11 mouse cellular contexts compared by ENCODE assay signal in the genomic region with DNA sequence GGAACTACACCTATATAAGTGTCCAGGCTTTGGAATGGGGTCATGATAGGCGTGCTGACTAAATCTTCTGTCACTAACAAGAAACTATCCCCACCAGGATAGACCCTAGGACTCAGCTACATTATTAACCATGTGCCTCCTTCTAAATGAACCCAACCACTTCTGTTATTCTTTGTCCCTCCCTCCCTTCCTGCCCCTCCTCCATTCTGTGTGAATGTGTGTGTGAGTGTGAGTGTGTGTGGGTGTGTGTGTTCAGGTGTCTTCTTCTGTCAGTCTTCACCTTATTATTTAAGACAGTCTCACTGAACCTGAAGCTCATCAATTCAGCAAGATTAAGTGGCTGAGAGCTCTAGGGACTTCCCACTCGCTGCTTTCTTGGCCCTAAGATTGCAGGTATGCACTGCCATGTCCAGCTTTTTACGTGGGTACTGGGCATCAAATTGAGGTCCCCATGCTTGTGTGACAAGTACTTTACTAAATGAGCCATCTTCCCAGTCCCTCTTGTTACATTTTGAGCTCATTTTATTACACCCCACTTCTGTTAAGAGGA. TPM values are rescaled to one million over a fixed set of nuclear protein-coding genes. Genes with fewer than 3 reads are reported as not detected.
DNase-seq lines count a peak whose midpoint lies in the region; ATAC-seq lines count a peak whose summit lies in the region.
"Had no signal": no experiment of that assay in that cellular context is flagged by ENCODE, and none has a peak within 500 bp of the region (broad histone marks: within the 10 kb centered on the region; RNA-seq: fewer than 3 reads in every experiment).

No protein-coding gene starts in this region.

- H3K9me3 ChIP-seq in forebrain, embryonic 12.5 days: no peaks in the 10 kb centered on the region
- H3K9me3 ChIP-seq in forebrain, embryonic 10.5 days: no peaks in the 10 kb centered on the region
- no peaks in the 10 kb centered on the region for H3K9me3 ChIP-seq in megakaryocyte, embryonic 14.5 days
- no peaks in the 10 kb centered on the region for H3K9me3 ChIP-seq in forebrain, embryonic 16.5 days (ENCODE audit: control insufficient read depth, low read length)
- no peaks in the 10 kb centered on the region for H3K9me3 ChIP-seq in midbrain, embryonic 16.5 days (replicated peaks; ENCODE audit: control insufficient read depth, low read length, poor library complexity, severe bottlenecking)
- H3K9me3 ChIP-seq: intestine, embryonic 15.5 days had no signal

- 70% methylated on average over 3 of the region's 3 CpGs for WGBS in forebrain, embryonic 12.5 days
- WGBS in forebrain, embryonic 10.5 days: 79% methylated on average over 3 of the region's 3 CpGs
- WGBS in forebrain, embryonic 16.5 days: 77% methylated on average over 3 of the region's 3 CpGs
- WGBS in midbrain, embryonic 16.5 days: 51% methylated on average over 3 of the region's 3 CpGs

- H3K36me3 ChIP-seq in forebrain, embryonic 12.5 days (replicated peaks): no peaks in the 10 kb centered on the region
- H3K36me3 ChIP-seq in forebrain, embryonic 10.5 days (replicated peaks): no peaks in the 10 kb centered on the region
- peaks cover 77% of the 10 kb centered on the region for H3K36me3 ChIP-seq in megakaryocyte, embryonic 14.5 days (replicated peaks; ENCODE audit: low read length)
- no peaks in the 10 kb centered on the region for H3K36me3 ChIP-seq in forebrain, embryonic 16.5 days (ENCODE audit: control insufficient read depth, insufficient read depth)
- no peaks in the 10 kb centered on the region for H3K36me3 ChIP-seq in midbrain, embryonic 16.5 days (ENCODE audit: control insufficient read depth, insufficient read depth, low read length)
- H3K36me3 ChIP-seq: intestine, embryonic 15.5 days had no signal

- no peak overlapping the region; the same call in 1 of the 2 replicates for H3K4me3 ChIP-seq in forebrain, embryonic 12.5 days (replicated peaks)
- H3K4me3 ChIP-seq in forebrain, embryonic 10.5 days: no peak overlapping the region
- H3K4me3 ChIP-seq in megakaryocyte, embryonic 14.5 days (replicated peaks): peak overlapping the region; percentile 99
- peak overlapping the region; percentile 69 for H3K4me3 ChIP-seq in forebrain, embryonic 16.5 days (replicated peaks; ENCODE audit: low read length)
- peak overlapping the region; percentile 61 for H3K4me3 ChIP-seq in midbrain, embryonic 16.5 days (ENCODE audit: low read depth, low read length)
- H3K4me3 ChIP-seq: intestine, embryonic 15.5 days had no signal

- H3K4me1 ChIP-seq in forebrain, embryonic 12.5 days: peaks cover 32% of the 10 kb centered on the region
- H3K4me1 ChIP-seq in forebrain, embryonic 10.5 days: peaks cover 46% of the 10 kb centered on the region
- H3K4me1 ChIP-seq in megakaryocyte, embryonic 14.5 days: peaks cover 100% of the 10 kb centered on the region
- H3K4me1 ChIP-seq in forebrain, embryonic 16.5 days (replicated peaks; ENCODE audit: control insufficient read depth, insufficient read depth, low read length): peaks cover 17% of the 10 kb centered on the region
- H3K4me1 ChIP-seq in midbrain, embryonic 16.5 days (ENCODE audit: control insufficient read depth, insufficient read depth, low read length): peaks cover 17% of the 10 kb centered on the region; the same call in 1 of the 2 replicates

- ATAC-seq in forebrain, embryonic 12.5 days (ENCODE audit: low FRiP score): no peak
- no peak for ATAC-seq in megakaryocyte, adult 5-6 weeks (ENCODE audit: poor library complexity, severe bottlenecking)
- no peak for ATAC-seq in forebrain, embryonic 16.5 days
- ATAC-seq in midbrain, embryonic 16.5 days: no peak

- H3K9ac ChIP-seq in forebrain, embryonic 12.5 days: no peak overlapping the region
- no peak overlapping the region for H3K9ac ChIP-seq in forebrain, embryonic 16.5 days (replicated peaks; ENCODE audit: low read depth, low read length)
- H3K9ac ChIP-seq in midbrain, embryonic 16.5 days (ENCODE audit: low read depth, low read length): peak overlapping the region; percentile 77; the same call in 1 of the 2 replicates
- H3K9ac ChIP-seq: intestine, embryonic 15.5 days had no signal

- peaks cover 42% of the 10 kb centered on the region for H3K27me3 ChIP-seq in forebrain, embryonic 12.5 days
- H3K27me3 ChIP-seq in forebrain, embryonic 10.5 days (ENCODE audit: poor library complexity, severe bottlenecking): peaks cover 67% of the 10 kb centered on the region
- no peaks in the 10 kb centered on the region for H3K27me3 ChIP-seq in megakaryocyte, embryonic 14.5 days (replicated peaks)
- H3K27me3 ChIP-seq in forebrain, embryonic 16.5 days (replicated peaks; ENCODE audit: control insufficient read depth, insufficient read depth, low read length): no peaks in the 10 kb centered on the region
- no peaks in the 10 kb centered on the region for H3K27me3 ChIP-seq in midbrain, embryonic 16.5 days (ENCODE audit: control insufficient read depth, insufficient read depth, low read depth, low read length)

- no peak overlapping the region for H3K27ac ChIP-seq in forebrain, embryonic 12.5 days
- H3K27ac ChIP-seq in forebrain, embryonic 10.5 days: no peak overlapping the region
- H3K27ac ChIP-seq in forebrain, embryonic 16.5 days (ENCODE audit: low read length): 0 out of 2 replicates have a peak overlapping the region, but pooled peaks have one; percentile 86
- H3K27ac ChIP-seq in midbrain, embryonic 16.5 days (ENCODE audit: low read length): peak overlapping the region; percentile 91
- H3K27ac ChIP-seq: intestine, embryonic 15.5 days had no signal

- DNase-seq in forebrain, embryonic 10.5 days (ENCODE audit: extremely low spot score, low spot score): no peak
- DNase-seq in cerebellum, postnatal 25 days: no peak
- no peak for DNase-seq in adrenal gland, postnatal 14 days
- DNase-seq: embryo, embryonic 11 days; lung, postnatal 14 days had no signal

- H3K4me2 ChIP-seq in forebrain, embryonic 12.5 days: peak overlapping the region; percentile 97
- H3K4me2 ChIP-seq in forebrain, embryonic 16.5 days (ENCODE audit: low read length): peak overlapping the region; percentile 84
- H3K4me2 ChIP-seq in midbrain, embryonic 16.5 days (ENCODE audit: low read length): peak overlapping the region; percentile 57
- H3K4me2 ChIP-seq: intestine, embryonic 15.5 days had no signal

RNA-seq across cellular contexts. Expression of gene Ripor2, which starts 58.9 kb away (rescaled TPM):
- polyA plus RNA-seq in forebrain, embryonic 12.5 days (2016; fragmentation: Nextera tagmentation; extraction: Ambion mirVana): 16.6 and 17.8 TPM in 2 replicates
- 1.5 and 2.2 TPM in 2 replicates for polyA plus RNA-seq in forebrain, embryonic 10.5 days (2016; fragmentation: Nextera tagmentation; extraction: Ambion mirVana)
- 8.1 and 12.6 TPM in 2 replicates for polyA plus RNA-seq in megakaryocyte, embryonic 14.5 days (2012; ENCODE audit: insufficient read depth, low replicate concordance)
- total RNA-seq in megakaryocyte, adult 5-6 weeks (2015): 87.3 and 93.1 TPM in 2 replicates
- 65.3 and 80.5 TPM in 2 replicates for total RNA-seq in megakaryocyte, adult 5-6 weeks (2017)
- 23.4 and 33.8 TPM in 2 replicates for polyA plus RNA-seq in forebrain, embryonic 16.5 days (2015; fragmentation: Nextera tagmentation; extraction: Ambion mirVana)
- 31.8 and 33.8 TPM in 2 replicates for polyA plus RNA-seq in midbrain, embryonic 16.5 days (2015; fragmentation: Nextera tagmentation; extraction: Ambion mirVana)
- 3.4 and 20.0 TPM in 2 replicates for total RNA-seq in adrenal gland, postnatal 14 days (2021)

Comparison
In these comparisons a context has a peak if more than half of its experiments do, and no peak if none do; other contexts are left out.
1. H3K27ac ChIP-seq: peak in forebrain, embryonic 16.5 days (single experiment) and midbrain, embryonic 16.5 days (single experiment); none in forebrain, embryonic 12.5 days (single experiment) and forebrain, embryonic 10.5 days (single experiment).
2. H3K4me3 ChIP-seq: peak in megakaryocyte, embryonic 14.5 days (single experiment), forebrain, embryonic 16.5 days (single experiment) and midbrain, embryonic 16.5 days (single experiment); none in forebrain, embryonic 12.5 days (single experiment) and forebrain, embryonic 10.5 days (single experiment).
3. Peak in every context shown above with its lines, with median percentiles within 50 percentile points of each other: H3K4me2 ChIP-seq.